Mouse (Mus musculus) testis, adult 2 months (tissue): ENCODE results near the gene Prkcb.

Experiments used
- CTCF ChIP-seq: fragments of 200-500 bp; IDR thresholded peaks from 2 replicates; pipeline ENCODE4 v1.5.1; 2012; ENCODE audit warnings: low read depth, mild to moderate bottlenecking, inconsistent platforms, low read length, moderate library complexity; ENCODE audit not compliant: control insufficient read depth, insufficient read depth, insufficient replicate concordance
- POLR2A ChIP-seq: fragments of 200-500 bp; IDR thresholded peaks from 2 replicates; pipeline ENCODE4 v1.6.1; 2012; ENCODE audit warnings: low read depth, mild to moderate bottlenecking, inconsistent platforms, low read length, moderate library complexity; ENCODE audit not compliant: control insufficient read depth

DNA sequence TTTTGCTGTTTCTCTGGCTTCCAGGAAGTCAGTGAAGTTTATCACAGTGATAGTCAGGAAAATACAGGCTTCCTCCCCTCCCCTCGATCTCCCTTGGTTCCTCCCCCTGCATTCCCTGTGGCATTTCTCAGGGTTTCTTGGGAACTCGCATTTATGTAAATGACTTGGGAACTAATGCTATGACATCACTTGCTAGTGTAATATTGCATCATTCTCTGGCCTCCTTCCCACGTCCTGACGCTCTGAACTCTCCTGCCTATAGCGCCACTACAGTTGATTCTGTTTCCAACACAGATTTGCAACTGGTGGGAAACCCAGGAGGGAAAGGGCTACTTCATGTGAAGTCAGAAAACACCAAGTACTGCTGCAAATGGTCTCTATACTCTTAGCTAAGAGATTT, 384.4 kb downstream of the Prkcb start:
- TF ChIP-seq POLR2A, result no peak
- TF ChIP-seq CTCF, result no peak
